Mouse (Mus musculus) liver, postnatal 0 days (tissue): ENCODE measurements around the gene Ctss.

ENCODE experiments used
- CTCF ChIP-seq: sonication (generic); IDR thresholded peaks from 2 replicates; pipeline ENCODE4 v1.5.1; 2016; ENCODE audit warnings: antibody characterized with exemption, low read depth
- EP300 ChIP-seq: IDR thresholded peaks from 2 replicates; pipeline ENCODE4 v1.6.1; 2016; ENCODE audit warnings: antibody characterized with exemption, low read depth, mild to moderate bottlenecking

DNA sequence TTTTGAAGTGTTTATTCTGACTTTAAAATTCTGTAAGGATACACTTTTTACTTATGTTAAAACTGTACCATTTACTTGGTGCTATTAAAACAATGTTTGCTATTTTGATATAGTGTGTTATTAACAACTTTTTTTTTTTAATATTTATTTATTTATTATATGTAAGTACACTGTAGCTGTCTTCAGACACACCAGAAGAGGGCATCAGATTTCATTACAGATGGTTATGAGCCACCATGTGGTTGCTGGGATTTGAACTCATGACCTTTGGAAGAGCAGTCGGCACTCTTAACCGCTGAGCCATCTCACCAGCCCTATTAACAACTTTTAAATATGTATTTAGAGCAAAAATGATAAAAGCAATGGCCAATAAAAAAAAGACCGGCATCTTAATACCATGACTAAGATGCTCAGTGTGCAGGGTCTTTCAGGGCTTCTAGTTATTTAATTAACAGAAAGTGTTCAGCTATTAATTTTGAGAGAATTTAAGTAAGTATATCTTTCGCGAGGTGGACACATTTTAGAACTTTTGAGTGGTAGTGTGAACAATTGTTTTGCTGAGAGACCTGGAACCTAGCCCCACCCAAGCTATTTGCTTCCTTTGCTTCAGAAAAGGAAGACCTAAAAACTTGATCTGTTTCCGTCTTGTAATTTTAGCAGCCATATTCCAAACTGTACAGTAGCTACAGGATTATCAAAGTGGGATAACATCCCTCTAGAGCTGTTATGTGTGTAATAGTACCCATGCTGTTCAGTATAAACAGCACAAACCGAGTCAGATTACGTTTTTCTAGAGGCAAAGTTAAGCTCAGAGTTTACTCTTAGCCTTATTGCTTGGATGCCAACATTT is 61.4 kb downstream of the Ctss start:
- TF ChIP-seq CTCF = no peak
- TF ChIP-seq EP300 = no peak
